Mouse (Mus musculus): ENCODE results near the gene Sap30l.
"Not testable (repeated sequence)": the region's sequence is repeated elsewhere in the genome, so short reads cannot be mapped to it uniquely, and the experiment has no call there.

Gene Sap30l

DNA sequence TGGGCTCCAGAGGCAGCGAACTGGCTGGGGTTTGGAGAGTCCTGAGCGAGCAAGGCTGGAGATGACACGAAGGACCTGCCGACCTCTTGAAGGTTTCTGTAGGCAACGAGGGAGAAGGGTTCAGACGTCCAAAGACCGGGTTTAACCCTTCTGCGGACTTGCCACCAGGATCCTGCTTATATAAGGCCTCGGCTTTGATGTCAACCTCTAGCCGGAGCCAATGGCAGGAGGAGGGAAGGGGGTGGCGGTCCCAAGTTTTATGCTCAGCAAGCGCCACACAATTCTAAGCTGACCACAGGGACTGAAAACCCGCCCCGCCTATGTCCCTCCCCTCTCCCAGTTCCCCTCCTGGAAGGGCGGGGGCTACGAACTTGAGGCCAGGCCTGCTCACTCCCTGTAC lies 30.4 kb downstream of the Sap30l start:
- no peak for DNase-seq (ENCODE audit: low spot score in 2 of 2)

DNA sequence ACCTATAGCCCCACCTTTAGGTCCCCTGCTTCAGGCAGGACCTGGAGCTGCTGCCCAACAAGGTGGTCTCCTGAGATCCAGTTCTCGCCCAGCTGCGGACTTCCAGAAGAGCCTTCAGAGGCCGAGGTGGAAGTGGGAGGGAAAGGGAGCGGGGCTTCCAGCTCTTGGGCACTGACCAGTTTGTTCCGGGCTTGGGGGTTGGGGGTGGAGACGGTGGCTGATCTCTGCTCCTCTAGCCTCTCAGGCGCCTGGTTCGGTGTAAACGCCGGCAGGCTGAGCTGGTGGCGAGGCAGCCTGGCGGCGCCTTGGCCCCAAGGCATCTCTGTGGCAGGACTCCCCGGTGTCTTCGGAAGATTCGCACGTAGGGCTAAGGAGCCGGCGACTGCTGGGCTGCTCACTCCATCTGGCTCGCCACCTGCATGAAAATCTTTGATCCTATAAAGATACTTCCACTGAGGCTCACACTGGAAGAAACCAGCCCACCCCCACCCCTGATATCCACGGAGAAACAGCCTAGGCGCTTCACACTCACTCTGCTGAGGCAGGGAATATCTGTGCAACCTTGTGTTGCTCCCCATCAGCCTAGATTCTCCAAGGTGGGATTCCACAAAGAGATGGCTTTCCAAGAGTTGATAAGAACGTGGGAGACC lies 31.2 kb downstream of the Sap30l start, which contains the start of gene Hand1:
TSS of gene Hand1 (minus strand) at position 267 of the 650 bp plus-strand sequence.
- no peak for DNase-seq (ENCODE audit: low spot score in 2 of 2)

DNA sequence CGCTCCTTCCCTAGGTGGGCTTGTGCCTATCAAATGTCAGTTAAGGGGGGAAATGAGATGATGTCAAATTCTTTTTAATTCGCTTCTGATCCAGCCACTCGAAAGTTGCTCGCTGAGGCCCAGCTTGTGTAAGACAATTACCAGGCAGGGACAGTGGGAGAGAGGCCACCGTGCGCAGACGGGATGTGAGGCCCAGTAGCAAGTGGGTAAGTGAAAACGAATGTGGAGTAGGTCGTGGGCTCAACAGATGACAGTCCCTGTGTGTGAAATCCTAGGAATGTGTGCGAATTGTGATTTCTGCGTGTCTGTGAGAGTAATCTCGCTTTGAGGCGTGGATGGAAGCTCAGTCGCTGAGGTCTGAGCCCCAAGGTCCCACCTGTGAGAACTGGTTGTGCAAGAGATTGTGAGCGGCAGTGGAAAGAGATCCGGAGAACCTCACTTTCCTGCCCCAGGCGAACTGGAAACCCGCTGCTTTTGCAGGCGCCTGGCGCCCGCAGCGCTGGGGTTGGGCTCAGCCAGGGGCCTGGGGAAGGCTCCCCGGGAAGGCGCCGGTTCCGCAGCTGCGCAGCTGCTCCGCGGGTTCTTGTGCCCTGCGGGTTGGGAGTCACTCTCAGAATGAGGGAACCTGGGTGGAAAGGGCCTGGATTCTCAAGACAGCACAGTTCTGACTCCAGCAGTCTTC lies 32.0 kb downstream of the Sap30l start:
- no peak for DNase-seq (ENCODE audit: low spot score in 2 of 2)

DNA sequence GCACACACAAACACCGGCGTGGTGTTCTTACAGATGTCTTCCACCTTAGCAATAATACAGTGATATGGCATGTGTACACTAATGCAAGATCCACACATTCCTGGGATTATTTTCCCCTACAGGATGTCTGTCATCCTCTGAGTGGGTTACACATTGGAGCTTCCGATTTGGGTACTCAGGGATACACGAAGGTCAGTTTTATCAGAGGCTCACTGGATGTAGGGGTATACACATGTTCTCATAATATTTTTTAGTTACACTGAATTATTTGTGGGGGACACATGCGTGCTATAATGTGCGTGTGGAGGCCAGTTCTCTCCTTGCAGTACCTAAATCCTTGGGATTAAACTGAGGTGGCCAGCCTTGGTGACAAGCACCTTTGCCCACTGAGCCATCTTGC lies 32.6 kb downstream of the Sap30l start:
- no peak for DNase-seq (ENCODE audit: low spot score in 2 of 2)

DNA sequence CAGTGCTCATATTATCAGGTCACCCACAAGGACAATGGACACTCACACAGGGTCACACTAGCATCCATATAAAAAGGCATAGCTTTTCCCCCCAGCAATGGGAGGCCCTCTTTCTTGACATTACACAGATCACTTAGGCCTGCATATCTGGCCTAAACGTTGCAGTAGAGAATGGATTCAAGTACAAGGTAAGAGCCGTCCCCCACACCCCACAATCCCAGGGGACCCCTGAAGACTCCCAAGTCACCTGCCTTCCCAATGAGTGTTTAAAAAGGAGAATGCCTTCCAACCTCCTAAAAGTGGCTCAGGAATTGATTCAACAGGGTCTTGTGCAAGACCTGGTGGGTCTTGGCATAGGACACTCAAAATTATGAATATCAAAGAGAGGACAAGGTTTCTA lies 33.9 kb downstream of the Sap30l start:
- DNase-seq (ENCODE audit: low spot score in 2 of 2): no peak

DNA sequence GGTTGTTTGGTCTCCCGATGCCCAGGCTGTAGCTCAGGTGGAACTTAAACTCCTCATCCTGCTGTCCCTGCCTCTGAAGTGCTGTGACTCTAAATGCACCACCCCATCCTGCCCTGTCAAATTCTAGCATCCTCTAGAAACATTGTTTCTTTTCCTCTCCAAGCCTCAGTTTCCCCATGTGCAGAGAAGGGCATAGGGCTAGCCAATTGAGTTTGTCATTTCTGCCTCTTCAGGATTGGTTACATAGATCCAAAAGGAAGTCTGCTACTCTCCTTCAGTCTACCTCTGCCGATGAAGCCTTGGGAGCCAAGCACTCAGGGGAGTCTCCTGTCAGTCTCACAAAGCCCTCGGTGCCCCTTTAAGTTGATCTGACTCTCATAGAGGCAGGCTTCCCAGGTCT lies 34.5 kb downstream of the Sap30l start:
- no peak for DNase-seq (ENCODE audit: low spot score in 2 of 2)

DNA sequence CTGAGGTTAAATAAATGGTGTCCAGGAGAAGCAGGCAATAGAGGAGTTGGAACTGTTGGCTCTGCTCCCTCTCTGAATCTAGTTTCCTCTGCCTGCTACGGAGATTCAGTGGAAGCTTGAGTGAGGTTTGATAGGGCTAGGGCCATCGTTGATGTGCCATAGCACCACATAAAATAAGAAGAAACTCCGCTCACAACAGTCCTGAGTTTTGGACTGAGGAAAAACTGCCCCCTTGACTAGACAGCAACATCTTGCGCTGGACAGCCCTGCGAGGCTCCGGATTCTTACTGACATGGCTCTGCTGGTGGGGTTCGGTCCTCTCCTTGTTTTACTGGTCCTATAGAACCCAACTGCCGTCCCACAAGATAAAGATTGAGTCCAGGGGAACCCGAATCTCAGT lies 35.0 kb downstream of the Sap30l start:
- DNase-seq (ENCODE audit: low spot score in 2 of 2): no peak

DNA sequence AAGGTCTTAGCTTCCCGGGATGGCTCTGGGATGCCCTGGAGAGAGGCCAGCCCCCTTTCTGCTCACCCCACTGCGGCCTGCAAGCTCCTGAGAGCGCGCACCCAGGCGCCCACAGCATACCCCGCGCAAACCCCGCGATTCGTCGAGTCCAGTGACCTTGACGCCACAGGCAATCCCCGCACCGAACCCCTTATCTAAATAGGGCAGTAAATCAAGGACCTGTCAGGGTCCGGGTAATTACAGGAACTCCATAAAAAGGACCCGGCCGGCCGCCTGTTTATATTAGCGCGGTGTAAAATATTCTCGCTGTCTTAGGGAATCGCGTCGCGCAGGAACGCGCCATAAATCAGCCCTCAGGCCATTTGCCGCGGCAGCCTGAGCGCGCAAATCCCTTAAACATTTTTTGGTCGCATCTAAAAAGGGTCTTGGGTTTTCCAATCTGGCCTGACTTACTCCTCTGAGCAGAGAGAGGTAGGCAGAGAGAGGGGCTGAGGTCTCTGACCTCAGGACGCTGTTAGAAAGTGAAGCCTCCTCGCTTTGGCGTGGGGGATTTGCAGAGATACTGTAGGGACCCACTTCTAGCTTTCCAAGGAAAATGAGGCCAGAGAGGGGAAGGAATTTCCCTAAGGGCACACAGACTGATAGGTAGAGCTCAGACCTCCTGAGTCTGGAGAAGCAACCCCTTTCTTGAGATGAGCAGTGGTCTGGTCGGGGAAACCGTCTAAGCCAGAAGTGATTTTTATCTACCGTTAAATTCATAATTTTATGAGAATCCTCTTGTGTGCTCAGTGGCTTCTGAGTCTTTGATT lies 35.6 kb downstream of the Sap30l start:
- no peak for DNase-seq (ENCODE audit: low spot score in 2 of 2)

DNA sequence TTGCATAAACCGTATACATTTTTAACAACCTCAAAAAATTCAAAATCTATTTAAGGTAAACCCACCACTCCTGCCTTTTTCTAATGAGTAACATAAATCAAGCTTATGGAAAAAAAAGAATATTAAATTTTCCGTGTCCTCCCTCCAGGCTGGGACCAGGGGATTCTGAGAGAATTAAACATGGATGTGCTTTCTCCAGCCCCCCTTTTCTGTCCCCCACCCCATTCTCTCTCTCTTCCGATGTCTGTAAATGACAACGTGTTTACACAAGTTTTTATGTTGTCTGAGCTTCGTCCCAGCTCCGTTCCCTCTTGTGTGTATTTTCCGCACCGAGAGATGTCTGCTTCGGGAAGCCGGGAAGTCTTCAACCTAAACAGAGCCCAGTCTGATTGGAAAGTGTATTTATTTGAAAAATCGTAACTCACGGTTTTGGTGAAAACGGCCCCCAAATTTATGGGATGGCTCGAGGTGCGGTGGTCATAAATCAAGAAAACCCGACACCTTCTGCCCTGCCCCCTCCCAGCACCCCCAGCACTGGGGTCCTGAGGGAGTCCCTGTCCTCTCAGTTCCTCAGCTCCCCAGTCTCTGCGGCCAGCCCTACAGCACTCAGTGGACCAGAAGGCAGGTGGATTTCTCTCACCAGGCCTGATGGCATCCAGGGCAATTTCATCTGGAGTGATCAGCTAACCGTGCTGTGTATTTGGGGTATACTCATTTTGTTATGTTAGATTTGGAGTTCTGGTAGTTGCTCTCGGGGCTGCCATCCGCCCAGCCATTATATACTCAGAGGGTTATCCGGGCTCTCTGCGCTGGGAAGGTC lies 36.6 kb downstream of the Sap30l start:
- DNase-seq (ENCODE audit: low spot score in 2 of 2): no peak

DNA sequence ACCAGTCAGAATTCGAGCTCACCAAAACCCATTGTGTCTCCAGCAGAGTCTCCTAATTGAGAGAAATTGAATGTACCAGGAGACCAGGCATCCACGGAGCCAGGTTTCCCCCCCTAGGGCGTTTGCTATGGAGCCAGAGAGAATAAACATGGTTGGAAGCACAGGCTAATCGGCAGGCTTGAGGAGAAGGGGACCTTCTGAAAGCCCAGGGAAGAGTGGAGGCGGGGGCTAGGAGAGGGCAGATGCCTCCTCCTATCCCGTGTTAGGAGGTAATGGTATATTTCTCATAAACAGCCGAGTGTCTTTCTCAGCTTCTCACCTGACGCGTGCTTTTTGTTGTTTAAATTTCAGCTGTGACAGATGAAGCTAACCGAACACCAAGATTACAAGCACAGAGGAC lies 39.5 kb downstream of the Sap30l start:
- no peak for DNase-seq (ENCODE audit: low spot score in 2 of 2)

DNA sequence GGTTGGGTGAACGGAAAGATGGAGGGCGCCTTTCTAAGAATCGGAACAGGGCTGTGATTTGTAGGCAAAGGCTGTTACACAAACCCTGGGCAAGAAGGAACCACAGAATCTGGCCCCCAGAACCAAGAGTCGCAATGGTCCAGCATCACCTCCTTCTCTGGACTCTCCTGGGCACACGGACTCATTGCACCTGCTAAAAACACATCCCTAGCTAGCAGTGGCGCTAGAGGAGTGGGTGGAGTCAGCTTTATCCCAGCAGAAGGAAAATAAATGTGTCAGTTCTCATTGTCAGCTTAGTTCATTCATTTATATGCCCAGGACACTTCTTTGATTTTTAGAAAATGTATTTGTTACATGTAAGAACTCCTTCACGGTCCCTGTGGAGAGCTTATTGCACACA lies 40.0 kb downstream of the Sap30l start:
- no peak for DNase-seq (ENCODE audit: low spot score in 2 of 2)

DNA sequence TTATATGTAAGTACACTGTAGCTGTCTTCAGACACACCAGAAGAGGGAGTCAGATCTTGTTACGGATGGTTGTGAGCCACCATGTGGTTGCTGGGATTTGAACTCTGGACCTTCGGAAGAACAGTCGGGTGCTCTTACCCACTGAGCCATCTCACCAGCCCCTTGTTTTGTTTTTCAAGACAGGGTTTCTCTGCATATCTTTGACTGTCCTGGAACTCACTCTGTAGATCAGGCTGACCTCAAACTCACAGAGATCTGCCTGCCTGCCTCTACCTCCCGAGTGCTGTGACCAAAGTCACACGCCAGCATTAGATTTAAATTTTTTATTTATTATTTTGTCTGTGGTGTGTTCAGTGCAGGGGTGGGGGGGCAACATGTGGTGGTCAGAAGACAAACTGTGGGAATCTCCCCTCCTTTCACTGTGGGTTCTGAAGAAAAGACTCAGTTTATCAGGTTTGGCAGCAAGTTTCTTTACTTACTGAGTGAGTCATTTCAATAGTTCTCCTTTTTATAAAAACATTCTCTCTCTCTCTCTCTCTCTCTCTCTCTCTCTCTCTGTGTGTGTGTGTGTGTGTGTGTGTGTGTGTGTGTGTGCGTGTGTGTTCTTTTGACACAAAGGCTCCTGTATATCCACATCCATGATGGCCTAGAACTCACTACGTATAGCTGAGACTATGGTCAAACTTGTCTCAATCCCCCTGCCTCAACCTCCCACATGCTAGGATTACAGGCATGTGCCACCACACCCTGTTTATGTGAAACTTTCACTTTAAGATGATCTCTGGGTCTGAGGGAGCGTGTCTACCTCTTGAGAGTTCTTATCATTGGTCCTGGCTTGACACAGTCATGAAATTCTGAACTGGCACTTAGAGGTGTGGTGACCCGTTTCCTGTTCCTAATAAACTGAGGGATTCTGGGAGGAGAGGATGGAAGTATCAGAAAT lies 45.3 kb downstream of the Sap30l start:
- not testable (repeated sequence) for DNase-seq (ENCODE audit: low spot score in 2 of 2)

DNA sequence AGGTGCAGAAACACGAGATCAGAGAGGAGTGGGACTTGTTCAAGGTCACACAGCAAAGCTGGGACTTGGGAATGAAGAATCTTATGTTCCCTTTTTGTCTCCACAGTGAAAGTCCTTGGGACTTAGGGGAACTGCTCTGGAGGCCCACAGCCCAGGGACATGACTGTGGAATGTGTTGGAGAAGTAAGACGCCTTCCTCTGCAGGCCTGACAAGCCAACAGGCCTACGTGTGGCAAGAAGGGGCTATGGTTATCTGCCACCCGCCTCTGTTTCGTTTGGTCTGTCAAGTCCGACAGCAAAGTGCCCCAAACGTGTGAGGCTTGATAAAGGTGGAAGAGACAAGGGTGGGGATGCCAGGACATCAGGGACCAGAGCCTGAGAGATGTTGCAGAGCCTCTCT lies 46.0 kb downstream of the Sap30l start:
- no peak for DNase-seq (ENCODE audit: low spot score in 2 of 2)

DNA sequence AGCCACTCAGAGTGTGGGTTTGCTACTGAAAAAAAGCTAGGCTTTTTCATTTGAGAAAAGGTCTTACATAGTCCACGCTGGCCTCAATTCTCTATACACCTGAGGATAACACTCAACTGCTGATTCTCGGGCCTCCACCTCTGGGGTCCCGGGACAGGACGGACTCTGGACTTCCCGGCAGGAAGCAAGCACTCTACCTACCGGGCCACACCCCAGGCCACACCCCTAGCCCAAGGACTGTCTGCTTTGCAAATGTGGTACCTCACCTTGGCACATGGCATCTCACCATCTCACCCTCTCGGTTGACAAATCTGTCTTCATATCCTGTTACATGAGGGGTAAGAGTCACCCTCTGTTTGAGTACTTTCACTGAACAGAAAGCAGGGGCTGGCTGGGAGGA lies 48.9 kb downstream of the Sap30l start:
- DNase-seq (ENCODE audit: low spot score in 2 of 2): no peak

DNA sequence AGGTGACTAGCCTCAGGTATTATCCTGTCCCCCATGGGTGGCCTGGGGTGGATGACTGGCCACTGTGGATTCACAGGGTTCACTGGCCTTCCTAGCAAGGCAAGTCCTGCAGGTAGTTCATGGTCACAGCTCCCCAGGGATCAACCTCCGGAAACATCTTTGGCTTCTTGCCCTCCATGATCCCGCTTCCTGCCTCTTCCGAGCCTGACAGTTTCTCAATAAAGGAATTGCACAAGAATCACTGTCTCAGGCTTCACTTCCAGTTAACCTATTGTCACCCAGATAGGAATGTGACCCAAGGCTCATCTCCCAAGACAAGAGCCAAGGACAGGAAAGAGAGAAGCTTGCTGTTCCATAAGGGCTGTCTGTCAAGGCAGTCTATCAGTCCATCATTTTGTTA lies 49.5 kb downstream of the Sap30l start:
- no peak for DNase-seq (ENCODE audit: low spot score in 2 of 2)

DNA sequence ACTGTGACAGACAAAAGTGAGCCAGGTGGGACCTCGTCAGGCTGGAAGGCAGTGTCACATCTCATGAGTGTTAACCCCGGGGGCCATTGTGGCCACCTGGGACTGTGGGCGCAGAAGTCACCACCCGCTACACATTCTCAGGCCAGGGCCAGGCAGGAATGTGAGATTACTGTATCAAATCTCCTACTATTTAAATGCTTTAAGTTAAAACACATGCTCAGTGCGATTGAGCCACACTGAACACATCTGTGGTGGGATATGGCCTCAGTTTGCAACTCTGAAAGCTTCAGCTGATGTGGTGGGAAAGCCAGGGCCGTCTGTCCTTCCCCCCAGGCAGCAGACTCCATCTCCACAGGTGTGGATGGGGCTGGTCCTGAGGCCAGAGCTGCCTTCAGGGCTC lies 52.1 kb downstream of the Sap30l start:
- no peak for DNase-seq (ENCODE audit: low spot score in 2 of 2)

DNA sequence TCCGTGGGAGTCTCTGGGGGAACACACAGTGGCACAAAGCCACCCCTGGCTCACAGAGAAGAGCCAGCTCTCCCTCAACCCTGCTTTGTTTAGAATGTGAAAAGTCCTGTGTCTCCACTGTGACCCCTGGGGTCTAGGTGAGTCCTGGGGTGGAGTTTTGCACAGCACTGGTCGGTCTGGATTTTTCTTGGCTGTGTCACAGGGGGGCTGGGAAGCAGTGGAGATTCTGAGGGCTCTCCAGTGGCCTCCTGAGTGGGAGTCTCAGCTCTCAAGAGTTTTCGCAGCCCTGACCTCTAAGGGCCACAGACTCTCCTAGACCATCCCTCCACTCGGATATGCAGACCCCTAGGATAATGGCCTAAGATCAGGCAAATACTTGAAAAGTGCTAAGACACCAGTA lies 56.3 kb downstream of the Sap30l start:
- DNase-seq (ENCODE audit: low spot score in 2 of 2): no peak

Measured in urinary bladder, postnatal 4 days (tissue).